Mouse (Mus musculus) macrophage (primary cell): ENCODE results near the gene Cbfb. TPM values are rescaled to one million over a fixed set of nuclear protein-coding genes. Genes with fewer than 3 reads are reported as not detected.

ENCODE experiments used
- H3K27ac ChIP-seq: fragments of 350-480 bp; formaldehyde crosslinking; 2 replicates; pipeline ENCODE4 v1.9.0; 2021
- H3K36me3 ChIP-seq: fragments of 350-480 bp; formaldehyde crosslinking; 2 replicates; pipeline ENCODE4 v1.9.0; 2021; ENCODE audit errors: inconsistent target
- H3K4me3 ChIP-seq: fragments of 350-480 bp; formaldehyde crosslinking; 2 replicates; pipeline ENCODE4 v1.9.0; 2021; ENCODE audit errors: inconsistent target
- H3K79me2 ChIP-seq: fragments of 350-480 bp; formaldehyde crosslinking; 2 replicates; pipeline ENCODE4 v1.9.0; 2021; ENCODE audit errors: inconsistent target
- WGBS: methylation state at CpG from one replicate; pipeline ENCODE4 v1.1.7; 2026; ENCODE audit warnings: inconsistent platforms; ENCODE audit not compliant: missing documents; 5-methylcytosine and 5-hydroxymethylcytosine counted together
- polyA plus RNA-seq: library from polyadenylated mRNA; stranded (reverse); fragments of 250-400 nt; gene quantifications from 3 replicates; pipeline ENCODE4 v1.2.4, GENCODE M21; 2018; ENCODE audit warnings: inconsistent platforms

The Cbfb gene
- polyA plus RNA-seq, 1 experiment from 2014 or later, result 65.1 TPM

- 97% methylated on average over 6 of the region's 7 CpGs for WGBS
- peaks cover 46% of the 10 kb centered on the region for H3K36me3 ChIP-seq
- no peak overlapping the region for H3K4me3 ChIP-seq
- H3K27ac ChIP-seq, result no peak overlapping the region
- H3K79me2 ChIP-seq, result no peaks in the 10 kb centered on the region
Measured at GRCm38 (mm10) chr8:105241016-105241415, 70.5 kb downstream of the Cbfb start.

GRCm38 (mm10) chr8:105251954-105252353 is 81.5 kb downstream of the Cbfb start:
- Histone ChIP-seq H3K36me3 (peaks cover 56% of the 10 kb centered on the region), H3K27ac (no peak overlapping the region), H3K4me3 (no peak overlapping the region), H3K79me2 (no peaks in the 10 kb centered on the region)
- 95% methylated on average over 6 of the region's 6 CpGs for WGBS

- peaks cover 46% of the 10 kb centered on the region for H3K36me3 ChIP-seq
- WGBS, result 87% methylated on average over 10 of the region's 10 CpGs
- no peaks in the 10 kb centered on the region for H3K79me2 ChIP-seq
Measured at GRCm38 (mm10) chr8:105252680-105253537, 82.4 kb downstream of the Cbfb start.

GRCm38 (mm10) chr8:105253766-105254151 is 83.3 kb downstream of the Cbfb start:
- Histone ChIP-seq H3K36me3 (peaks cover 38% of the 10 kb centered on the region), H3K4me3 (no peak overlapping the region), H3K79me2 (no peaks in the 10 kb centered on the region), H3K27ac (no peak overlapping the region)
- WGBS, result 62% methylated on average over 20 of the region's 20 CpGs

More at GRCm38 (mm10) chr8:105252680-105253537, 82.4 kb downstream of the Cbfb start:
- Histone ChIP-seq H3K4me3 (no peak overlapping the region), H3K27ac (no peak overlapping the region)

- Histone ChIP-seq H3K36me3 (peaks cover 32% of the 10 kb centered on the region), H3K4me3 (peak overlapping the region; percentile 28; the same call in 1 of the 2 replicates), H3K27ac (no peak overlapping the region), H3K79me2 (no peaks in the 10 kb centered on the region)
- 2% methylated on average over 74 of the region's 74 CpGs for WGBS
Measured at GRCm38 (mm10) chr8:105254152-105254965, 83.9 kb downstream of the Cbfb start.

- peaks cover 26% of the 10 kb centered on the region for H3K36me3 ChIP-seq
- H3K27ac ChIP-seq, result no peak within 1 kb of the TSS
- 9% methylated on average over 14 of the region's 14 CpGs for WGBS
- no peaks in the 10 kb centered on the region for H3K79me2 ChIP-seq
- H3K4me3 ChIP-seq, result peak within 1 kb of the TSS; percentile 28; the same call in 1 of the 2 replicates
Measured at GRCm38 (mm10) chr8:105254966-105255350, 84.5 kb downstream of the Cbfb start, which contains the start of gene B3gnt9. B3gnt9 (minus strand) TSS chr8:105255153.

- 84% methylated on average over 7 of the region's 7 CpGs for WGBS
- Histone ChIP-seq H3K36me3 (no peaks in the 10 kb centered on the region; the same call in 1 of the 2 replicates), H3K4me3 (no peak overlapping the region), H3K79me2 (no peaks in the 10 kb centered on the region), H3K27ac (no peak overlapping the region)
Measured at GRCm38 (mm10) chr8:105257318-105258114, 87.0 kb downstream of the Cbfb start.

- 60% methylated on average over 55 of the region's 55 CpGs for WGBS
- Histone ChIP-seq H3K36me3 (no peaks in the 10 kb centered on the region; the same call in 1 of the 2 replicates), H3K79me2 (peaks cover 14% of the 10 kb centered on the region; the same call in 1 of the 2 replicates), H3K27ac (no peak overlapping the region), H3K4me3 (no peak overlapping the region)
Measured at GRCm38 (mm10) chr8:105258911-105259720, 88.6 kb downstream of the Cbfb start.

GRCm38 (mm10) chr8:105259721-105260320 is 89.3 kb downstream of the Cbfb start:
- peaks cover 16% of the 10 kb centered on the region; the same call in 1 of the 2 replicates for H3K79me2 ChIP-seq
- H3K4me3 ChIP-seq, result no peak overlapping the region
- 3% methylated on average over 29 of the region's 30 CpGs for WGBS
- H3K36me3 ChIP-seq, result no peaks in the 10 kb centered on the region; the same call in 1 of the 2 replicates
- no peak overlapping the region for H3K27ac ChIP-seq

- no peak overlapping the region for H3K4me3 ChIP-seq
- H3K27ac ChIP-seq, result no peak overlapping the region
- no peaks in the 10 kb centered on the region; the same call in 1 of the 2 replicates for H3K36me3 ChIP-seq
- H3K79me2 ChIP-seq, result peaks cover 16% of the 10 kb centered on the region; the same call in 1 of the 2 replicates
- WGBS, result 84% methylated on average over 7 of the region's 7 CpGs
Measured at GRCm38 (mm10) chr8:105260371-105261099, 90.1 kb downstream of the Cbfb start.

GRCm38 (mm10) chr8:105261326-105261980 is 91.0 kb downstream of the Cbfb start:
- WGBS, result 89% methylated on average over 12 of the region's 12 CpGs
- Histone ChIP-seq H3K36me3 (no peaks in the 10 kb centered on the region; the same call in 1 of the 2 replicates), H3K79me2 (peaks cover 16% of the 10 kb centered on the region; the same call in 1 of the 2 replicates), H3K4me3 (no peak overlapping the region), H3K27ac (no peak overlapping the region)

GRCm38 (mm10) chr8:105263244-105263912 is 92.9 kb downstream of the Cbfb start:
- Histone ChIP-seq H3K4me3 (peak overlapping the region; percentile 95), H3K27ac (no peak overlapping the region), H3K79me2 (peaks cover 16% of the 10 kb centered on the region; the same call in 1 of the 2 replicates), H3K36me3 (peaks cover 10% of the 10 kb centered on the region; the same call in 1 of the 2 replicates)
- WGBS, result 67% methylated on average over 14 of the region's 16 CpGs
